Mouse (Mus musculus) layer of hippocampus, adult 2 months (tissue): ENCODE data around the gene D8Ertd738e. TPM values are rescaled to one million over a fixed set of nuclear protein-coding genes. Genes with fewer than 3 reads are reported as not detected.

Experiments
- DNase-seq, 2 experiments: peaks; one replicate each; pipeline ENCODE4 v3.0.0; 2022; ENCODE audit warnings: low spot score in 2 of 2
- H3K27ac ChIP-seq: fragments of 200-600 bp; 2 replicates; pipeline ENCODE4 v1.8.1; 2022
- H3K4me3 ChIP-seq: fragments of 200-600 bp; 2 replicates; pipeline ENCODE4 v1.8.1; 2022; ENCODE audit warnings: mild to moderate bottlenecking
- CTCF ChIP-seq: fragments of 200-600 bp; conservative IDR thresholded peaks from 2 replicates; pipeline ENCODE4 v1.8.1; 2022; ENCODE audit warnings: antibody characterized with exemption, mild to moderate bottlenecking, moderate library complexity
- total RNA-seq, 2 experiments: library from RNA; stranded (reverse); gene quantifications; 2 replicates each; pipeline ENCODE4 v1.2.3; 2021

The D8Ertd738e gene
- total RNA-seq, 2 experiments from 2014 or later: 143 to 146 TPM

- no peak for DNase-seq
- no peak for TF ChIP-seq CTCF
- Histone ChIP-seq H3K27ac (no peak overlapping the region), H3K4me3 (no peak overlapping the region)
Measured at GRCm38 (mm10) chr8:84205073-84205472, 44.4 kb downstream of the D8Ertd738e start.

- peak; percentile 70 for TF ChIP-seq CTCF
- peak overlapping the region; percentile 65 for H3K4me3 ChIP-seq
- no peak for DNase-seq
- H3K27ac ChIP-seq: peak overlapping the region; percentile 98
Measured at GRCm38 (mm10) chr8:84203975-84204772, 45.3 kb downstream of the D8Ertd738e start.

GRCm38 (mm10) chr8:84202938-84203917 is 46.3 kb downstream of the D8Ertd738e start:
- H3K27ac ChIP-seq: peak overlapping the region; percentile 98
- H3K4me3 ChIP-seq: peak overlapping the region; percentile 65
- no peak for TF ChIP-seq CTCF
- DNase-seq: peak; percentile 61 to 63

DNA sequence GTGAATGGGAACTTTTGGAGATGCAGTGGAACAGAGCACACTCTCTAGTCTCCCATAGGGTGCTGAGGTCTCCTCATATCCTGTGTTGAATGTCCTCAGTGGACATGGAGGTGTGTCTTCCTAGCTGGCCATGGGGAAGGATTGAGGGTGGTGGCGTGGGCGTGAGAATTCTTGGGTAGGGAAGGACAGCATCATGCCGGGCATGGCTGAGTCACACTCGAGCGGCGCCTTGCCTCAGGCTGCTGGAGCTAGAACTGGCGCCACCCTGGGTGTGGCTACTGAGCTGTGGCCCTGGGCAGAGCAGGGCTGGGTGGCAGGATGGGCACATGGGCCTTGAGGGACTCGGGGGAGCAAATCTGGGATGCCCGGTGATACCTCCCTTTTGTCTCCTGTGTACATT is 47.1 kb downstream of the D8Ertd738e start:
- Histone ChIP-seq H3K4me3 (peak overlapping the region; percentile 65), H3K27ac (peak overlapping the region; percentile 98)
- TF ChIP-seq CTCF: no peak
- DNase-seq: no peak

- Histone ChIP-seq H3K4me3 (peak overlapping the region; percentile 65), H3K27ac (peak overlapping the region; percentile 98)
- no peak for TF ChIP-seq CTCF
- DNase-seq: no peak
Measured at GRCm38 (mm10) chr8:84201545-84202245, 47.8 kb downstream of the D8Ertd738e start.

- Histone ChIP-seq H3K4me3 (peak overlapping the region; percentile 65), H3K27ac (peak overlapping the region; percentile 98)
- TF ChIP-seq CTCF: no peak
- DNase-seq: no peak
Measured at GRCm38 (mm10) chr8:84200652-84201544, 48.6 kb downstream of the D8Ertd738e start.

DNA sequence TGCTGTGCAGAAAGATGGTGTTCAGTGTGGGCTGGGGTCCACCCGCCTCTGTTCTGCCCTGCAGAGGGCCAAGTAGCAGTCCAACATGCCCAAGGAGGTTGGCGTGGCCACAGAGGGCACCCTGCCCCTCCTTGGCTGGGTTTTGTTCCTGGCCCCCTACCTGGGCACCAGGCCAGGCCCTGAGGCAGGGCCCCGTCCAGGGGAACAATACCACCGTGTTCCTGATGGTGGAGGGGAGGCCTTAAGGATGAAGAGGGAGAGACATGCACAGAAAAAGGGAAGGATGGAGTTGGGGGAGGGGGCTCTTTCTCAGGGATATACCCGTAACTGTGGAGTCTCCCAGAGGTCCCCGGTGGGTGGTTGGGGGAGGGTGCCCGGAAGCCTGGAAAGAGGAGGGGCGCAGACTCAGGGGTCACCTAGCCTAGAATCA is 49.4 kb downstream of the D8Ertd738e start:
- Histone ChIP-seq H3K27ac (peak overlapping the region; percentile 98), H3K4me3 (peak overlapping the region; percentile 65; the same call in 1 of the 2 replicates)
- peak; percentile 17; the same call in 1 of the 2 replicates for TF ChIP-seq CTCF
- no peak for DNase-seq

DNA sequence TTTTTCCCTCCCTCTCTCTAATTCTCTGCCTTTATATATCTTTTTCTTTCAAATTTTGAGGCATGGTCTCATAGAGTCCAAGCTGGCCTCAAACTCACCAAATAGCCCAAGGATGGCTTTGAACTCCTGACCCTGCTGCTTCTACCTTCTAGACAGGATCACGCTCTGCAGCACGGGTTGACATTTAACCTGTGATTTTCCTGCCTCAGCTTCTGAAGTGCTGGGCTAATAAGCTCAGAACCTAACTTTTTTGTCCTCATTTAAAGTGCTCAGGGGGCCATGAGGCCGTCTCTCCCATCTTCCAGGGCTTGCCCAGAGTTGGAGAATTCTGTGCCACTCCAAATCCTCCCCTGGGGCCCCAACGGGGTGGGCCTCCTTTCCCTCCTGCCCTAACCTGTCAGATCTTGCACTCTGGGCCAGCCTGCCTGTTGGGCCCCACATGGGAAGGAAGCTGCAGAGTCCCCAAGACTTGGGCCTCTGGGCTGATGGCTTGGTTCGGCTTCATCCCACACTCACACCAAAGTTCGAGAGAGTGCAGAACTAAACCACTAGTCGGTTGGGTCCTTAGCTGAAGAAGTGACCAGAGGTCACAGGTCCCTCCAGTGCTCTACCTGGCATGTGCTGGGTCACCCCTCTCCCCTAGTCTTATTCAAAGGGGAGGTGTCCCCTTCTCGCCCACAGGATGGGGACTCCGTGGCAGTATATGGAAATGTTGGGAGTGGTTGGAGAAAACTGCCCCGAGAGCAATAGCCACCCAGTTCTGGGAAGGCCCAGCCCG is 50.0 kb downstream of the D8Ertd738e start:
- Histone ChIP-seq H3K4me3 (no peak overlapping the region), H3K27ac (peak overlapping the region; percentile 98; the same call in 1 of the 2 replicates)
- DNase-seq: no peak
- no peak for TF ChIP-seq CTCF

- Histone ChIP-seq H3K27ac (peak overlapping the region; percentile 82), H3K4me3 (no peak overlapping the region)
- DNase-seq: no peak
- TF ChIP-seq CTCF: no peak
Measured at GRCm38 (mm10) chr8:84198871-84199270, 50.6 kb downstream of the D8Ertd738e start.

DNA sequence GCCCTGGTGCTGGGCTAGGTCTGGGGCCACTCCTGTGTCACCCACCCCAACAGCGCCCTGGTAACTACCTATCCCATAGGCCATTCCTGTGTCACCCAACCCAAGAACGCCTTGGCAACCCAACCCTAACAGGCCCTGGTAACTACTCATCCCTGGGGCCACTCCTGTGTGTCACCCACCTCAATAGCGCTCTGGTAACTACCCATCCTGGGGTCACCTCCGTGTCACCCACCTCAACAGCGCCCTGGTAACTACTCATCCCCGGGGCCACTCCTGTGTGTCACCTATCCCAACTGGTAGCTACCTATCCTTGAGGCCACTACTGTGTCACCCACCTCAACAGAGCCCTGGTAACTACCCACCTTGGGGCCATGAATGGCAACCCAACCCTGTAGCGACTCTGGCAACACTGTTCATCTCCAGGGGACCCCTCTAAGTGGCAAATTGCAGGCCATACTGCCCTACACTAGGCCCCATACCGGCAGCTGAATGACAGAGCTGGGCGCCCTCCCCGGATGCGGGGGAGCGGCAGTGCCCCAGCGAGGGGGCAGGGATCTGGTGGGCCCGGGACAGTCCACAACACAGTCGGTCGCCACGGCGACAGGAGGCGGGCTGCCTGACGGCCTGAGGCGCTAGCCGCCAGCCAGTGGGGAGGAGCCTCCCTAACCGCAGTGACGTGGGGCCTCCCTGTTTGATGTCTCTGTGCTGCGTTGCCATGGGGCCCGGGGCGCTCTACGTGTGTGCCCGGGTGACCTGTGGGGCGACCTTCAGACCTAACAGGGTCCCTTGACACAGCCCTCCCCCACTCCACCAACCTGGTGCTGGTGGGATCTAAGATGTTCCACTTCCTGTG is 51.4 kb downstream of the D8Ertd738e start:
- no peak for TF ChIP-seq CTCF
- H3K27ac ChIP-seq: peak overlapping the region; percentile 82
- peak overlapping the region; percentile 59 for H3K4me3 ChIP-seq
- peak; percentile 75 to 88 for DNase-seq
